Mouse (Mus musculus): Measurements from ENCODE around the gene Cyb561d2.

Cyb561d2 gene

GRCm38 (mm10) chr9:107550491-107551116 is 8.6 kb upstream of the Cyb561d2 start:
- no peak for DNase-seq (ENCODE audit: low spot score)

GRCm38 (mm10) chr9:107549297-107550074 is 7.5 kb upstream of the Cyb561d2 start:
- DNase-seq (ENCODE audit: low spot score), result no peak

- no peak for DNase-seq (ENCODE audit: low spot score)
These were observed 6.8 kb upstream of the Cyb561d2 start for GRCm38 (mm10) chr9:107548820-107549219.

GRCm38 (mm10) chr9:107547957-107548356 is 6.0 kb upstream of the Cyb561d2 start:
- DNase-seq (ENCODE audit: low spot score), result no peak

GRCm38 (mm10) chr9:107547026-107547425 is 5.0 kb upstream of the Cyb561d2 start, which contains the start of gene Zmynd10:
TSS of gene Zmynd10 (plus strand) at chr9:107547298.
- DNase-seq (ENCODE audit: low spot score), result peak; percentile 92

- DNase-seq (ENCODE audit: low spot score), result peak; percentile 89
These were observed 3.6 kb upstream of the Cyb561d2 start for GRCm38 (mm10) chr9:107545602-107546001.

- DNase-seq (ENCODE audit: low spot score), result no peak
These were observed 3.2 kb upstream of the Cyb561d2 start for GRCm38 (mm10) chr9:107545199-107545598.

GRCm38 (mm10) chr9:107544729-107545128 is 2.7 kb upstream of the Cyb561d2 start:
- DNase-seq (ENCODE audit: low spot score), result no peak

GRCm38 (mm10) chr9:107544196-107544700 is 2.3 kb upstream of the Cyb561d2 start:
- DNase-seq (ENCODE audit: low spot score), result no peak

- DNase-seq (ENCODE audit: low spot score), result no peak
These were observed 1.3 kb upstream of the Cyb561d2 start for GRCm38 (mm10) chr9:107543299-107543698.

- no peak for DNase-seq (ENCODE audit: low spot score)
These were observed 728 bp upstream of the Cyb561d2 start for GRCm38 (mm10) chr9:107542721-107543120.

GRCm38 (mm10) chr9:107542352-107542686 is 326 bp upstream of the Cyb561d2 start:
- DNase-seq (ENCODE audit: low spot score), result no peak

GRCm38 (mm10) chr9:107541005-107541404 is 988 bp downstream of the Cyb561d2 start:
- DNase-seq (ENCODE audit: low spot score), result no peak

- no peak for DNase-seq (ENCODE audit: low spot score)
These were observed 1.6 kb downstream of the Cyb561d2 start for GRCm38 (mm10) chr9:107540420-107540819.

- DNase-seq (ENCODE audit: low spot score), result no peak
These were observed 2.1 kb downstream of the Cyb561d2 start for GRCm38 (mm10) chr9:107539940-107540339.

- DNase-seq (ENCODE audit: low spot score), result no peak
These were observed 3.3 kb downstream of the Cyb561d2 start for GRCm38 (mm10) chr9:107538711-107539110.

- no peak for DNase-seq (ENCODE audit: low spot score)
These were observed 3.8 kb downstream of the Cyb561d2 start for GRCm38 (mm10) chr9:107538231-107538630.

GRCm38 (mm10) chr9:107534408-107535202 is 7.4 kb downstream of the Cyb561d2 start:
- DNase-seq (ENCODE audit: low spot score), result no peak

- peak; percentile 87 for DNase-seq (ENCODE audit: low spot score)
These were observed 8.1 kb downstream of the Cyb561d2 start, which contains the start of gene Tmem115 for GRCm38 (mm10) chr9:107533791-107534407. TSS of gene Tmem115 (plus strand) at chr9:107533945.

GRCm38 (mm10) chr9:107526198-107527026 is 15.6 kb downstream of the Cyb561d2 start:
- DNase-seq (ENCODE audit: low spot score), result peak; percentile 95

GRCm38 (mm10) chr9:107522400-107522711 is 19.6 kb downstream of the Cyb561d2 start:
- no peak for DNase-seq (ENCODE audit: low spot score)
